Mouse (Mus musculus): ENCODE results near the gene Atp8b2. TPM values are rescaled to one million over a fixed set of nuclear protein-coding genes. Genes with fewer than 3 reads are reported as not detected.

The Atp8b2 gene
- total RNA-seq (2022): 10 to 100 TPM; 14.5 to 17.8 (median 15.8) TPM

GRCm38 (mm10) chr3:89963221-89963763 lies at the start of gene Atp8b2:
Gene Atp8b2 (minus strand): TSS chr3:89963508.
- DNase-seq (ENCODE audit: low spot score): peak; percentile 38

GRCm38 (mm10) chr3:90010291-90010690 lies 47.0 kb upstream of the Atp8b2 start:
- DNase-seq (ENCODE audit: low spot score): no peak

- no peak for DNase-seq (ENCODE audit: low spot score)
Observed at GRCm38 (mm10) chr3:90004091-90004796, 40.9 kb upstream of the Atp8b2 start.

- DNase-seq (ENCODE audit: low spot score): no peak
Observed at GRCm38 (mm10) chr3:89999830-90000229, 36.5 kb upstream of the Atp8b2 start.

- no peak for DNase-seq (ENCODE audit: low spot score)
Observed at GRCm38 (mm10) chr3:89999090-89999489, 35.8 kb upstream of the Atp8b2 start.

- DNase-seq (ENCODE audit: low spot score): peak; percentile 95
Observed at GRCm38 (mm10) chr3:89998612-89999054, 35.3 kb upstream of the Atp8b2 start, which contains the start of gene Hax1. Gene Hax1 (minus strand): TSS chr3:89998780.

GRCm38 (mm10) chr3:89997791-89998495 lies 34.6 kb upstream of the Atp8b2 start:
- DNase-seq (ENCODE audit: low spot score): no peak

- no peak for DNase-seq (ENCODE audit: low spot score)
Observed at GRCm38 (mm10) chr3:89994807-89995515, 31.7 kb upstream of the Atp8b2 start.

GRCm38 (mm10) chr3:89987822-89988221 lies 24.5 kb upstream of the Atp8b2 start:
- DNase-seq (ENCODE audit: low spot score): no peak

- DNase-seq (ENCODE audit: low spot score): no peak
Observed at GRCm38 (mm10) chr3:89987211-89987610, 23.9 kb upstream of the Atp8b2 start.

- no peak for DNase-seq (ENCODE audit: low spot score)
Observed at GRCm38 (mm10) chr3:89982426-89982825, 19.1 kb upstream of the Atp8b2 start.

- no peak for DNase-seq (ENCODE audit: low spot score)
Observed at GRCm38 (mm10) chr3:89976859-89977258, 13.6 kb upstream of the Atp8b2 start.

- no peak for DNase-seq (ENCODE audit: low spot score)
Observed at GRCm38 (mm10) chr3:89968509-89968908, 5.2 kb upstream of the Atp8b2 start.

GRCm38 (mm10) chr3:89966946-89967345 lies 3.6 kb upstream of the Atp8b2 start:
- DNase-seq (ENCODE audit: low spot score): no peak

GRCm38 (mm10) chr3:89965972-89966371 lies 2.7 kb upstream of the Atp8b2 start:
- DNase-seq (ENCODE audit: low spot score): no peak

- DNase-seq (ENCODE audit: low spot score): no peak
Observed at GRCm38 (mm10) chr3:89965557-89965956, 2.2 kb upstream of the Atp8b2 start.

GRCm38 (mm10) chr3:89963926-89964739 lies 825 bp upstream of the Atp8b2 start:
- DNase-seq (ENCODE audit: low spot score): peak; percentile 74

GRCm38 (mm10) chr3:89962751-89963220 lies 522 bp downstream of the Atp8b2 start:
- no peak for DNase-seq (ENCODE audit: low spot score)

GRCm38 (mm10) chr3:89962059-89962750 lies 1.1 kb downstream of the Atp8b2 start:
- peak; percentile 35 for DNase-seq (ENCODE audit: low spot score)

- no peak for DNase-seq (ENCODE audit: low spot score)
Observed at GRCm38 (mm10) chr3:89961436-89961835, 1.9 kb downstream of the Atp8b2 start.

All from heart, adult 8-10 months (tissue).